Mouse (Mus musculus): ENCODE measurements at regions not wholly inside any gene's neighbourhood (a gene's known extent, or its start where the extent isn't known, plus 50 kb on each side); places are given as distances from the start of the nearest gene placed in this dataset.

DNA sequence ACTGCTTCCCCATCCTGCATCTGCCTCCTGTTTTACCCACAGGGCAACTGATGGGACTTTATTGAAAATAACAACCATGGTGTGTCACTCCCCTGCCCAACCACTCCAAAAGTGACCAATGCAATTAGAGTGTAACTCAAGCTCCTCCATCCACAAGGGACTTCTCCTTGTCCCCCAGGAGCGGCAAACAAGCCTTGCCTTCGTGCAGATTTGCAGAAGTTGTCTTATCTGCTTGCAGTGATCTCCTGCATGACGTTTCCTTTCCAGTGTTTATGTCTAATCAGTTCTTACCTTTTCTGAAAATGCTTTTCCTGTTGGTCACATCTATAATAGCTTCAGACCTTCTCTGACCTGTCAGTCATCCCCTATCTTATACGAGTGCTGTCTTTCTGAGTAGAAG lies 100.5 kb upstream of the Rxylt1 start:
- no peak for DNase-seq (ENCODE audit: extremely low read depth, insufficient read length, low spot score)

DNA sequence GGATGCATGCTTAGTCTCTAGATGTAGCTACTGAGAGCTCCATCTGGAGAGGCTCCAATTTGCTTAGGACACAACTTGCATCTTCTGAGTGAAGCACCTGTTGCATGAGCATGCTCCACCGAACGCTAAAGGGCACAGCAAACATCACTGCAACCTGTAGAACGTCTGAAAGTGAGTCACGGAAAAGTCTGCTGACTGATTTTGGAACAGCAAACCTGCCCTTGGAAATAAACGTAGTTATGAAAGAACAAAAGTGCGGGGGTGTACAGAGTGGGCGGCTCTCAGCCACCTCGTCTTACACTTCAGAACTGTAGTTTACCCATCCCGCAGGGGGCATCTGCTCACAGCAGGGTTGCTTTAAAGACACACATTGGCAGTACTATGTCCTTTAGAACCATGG lies 97.0 kb upstream of the Rxylt1 start:
- DNase-seq (ENCODE audit: extremely low read depth, insufficient read length, low spot score) = no peak

DNA sequence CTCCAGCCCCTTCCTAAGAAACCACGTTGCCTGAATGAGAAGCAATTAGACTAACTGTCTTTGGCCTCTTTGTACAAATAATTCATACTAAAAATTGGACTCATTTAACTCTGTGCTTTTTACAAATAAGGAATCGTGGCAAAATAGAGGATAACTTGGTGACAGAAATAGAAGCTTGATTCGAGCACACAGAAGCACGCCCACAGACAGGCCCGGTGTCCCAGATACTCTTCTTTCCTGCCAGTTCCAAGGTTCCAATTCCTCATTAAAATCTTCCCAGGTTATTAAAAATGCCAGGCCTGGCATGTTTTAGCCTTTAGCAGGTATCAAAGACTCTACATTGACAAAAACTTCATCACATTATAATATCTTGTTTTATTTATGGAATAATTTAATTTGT lies 96.2 kb upstream of the Rxylt1 start:
- DNase-seq (ENCODE audit: extremely low read depth, insufficient read length, low spot score) = no peak

DNA sequence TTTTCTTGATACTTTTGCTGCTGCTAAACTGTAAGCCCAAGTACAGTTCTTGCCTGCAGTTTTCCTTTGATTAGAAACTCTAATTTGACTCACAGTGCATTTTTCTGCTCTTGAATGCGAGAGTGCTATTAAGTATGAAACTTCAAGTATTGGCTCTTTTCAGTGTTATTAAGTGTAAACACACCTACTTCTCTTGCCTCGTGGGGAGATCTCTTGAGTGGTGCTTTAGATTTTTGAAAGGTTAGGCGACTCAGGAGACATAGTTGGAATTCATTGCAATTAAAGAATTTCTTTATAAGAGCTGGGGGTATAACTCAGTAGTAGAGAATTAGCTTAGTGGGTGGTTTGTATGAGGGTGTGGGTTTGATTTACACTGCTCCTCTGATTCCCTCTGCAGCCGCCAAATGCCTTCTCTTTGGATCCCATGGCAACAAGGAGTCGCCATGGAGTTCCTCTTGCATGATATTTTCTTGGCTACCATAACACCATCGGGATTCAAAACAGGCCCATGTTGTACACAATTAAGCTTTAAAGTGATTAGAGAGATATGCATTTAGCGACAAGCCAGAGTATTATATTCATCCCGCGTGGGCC lies 88.1 kb upstream of the Rxylt1 start:
- no peak for DNase-seq (ENCODE audit: extremely low read depth, insufficient read length, low spot score)

DNA sequence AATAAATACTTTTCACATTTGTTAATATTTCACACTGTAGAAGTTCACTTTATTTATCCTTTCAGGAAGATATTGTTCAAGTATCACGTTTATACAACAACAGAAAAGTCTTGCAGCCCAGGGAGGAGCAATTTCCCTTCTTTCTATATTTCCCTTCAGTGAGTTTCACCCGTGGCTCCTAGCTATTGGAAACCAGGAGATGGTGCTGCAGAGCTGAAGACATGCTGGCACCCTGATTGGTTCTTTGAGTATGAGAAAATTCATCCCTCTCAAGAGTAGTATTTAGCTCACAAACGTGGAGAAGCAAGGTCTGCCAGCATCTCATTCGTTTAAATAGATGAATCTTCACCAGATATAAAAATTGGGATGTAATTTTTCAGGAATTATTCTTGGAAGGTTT lies 85.9 kb upstream of the Rxylt1 start:
- no peak for DNase-seq (ENCODE audit: extremely low read depth, insufficient read length, low spot score)

DNA sequence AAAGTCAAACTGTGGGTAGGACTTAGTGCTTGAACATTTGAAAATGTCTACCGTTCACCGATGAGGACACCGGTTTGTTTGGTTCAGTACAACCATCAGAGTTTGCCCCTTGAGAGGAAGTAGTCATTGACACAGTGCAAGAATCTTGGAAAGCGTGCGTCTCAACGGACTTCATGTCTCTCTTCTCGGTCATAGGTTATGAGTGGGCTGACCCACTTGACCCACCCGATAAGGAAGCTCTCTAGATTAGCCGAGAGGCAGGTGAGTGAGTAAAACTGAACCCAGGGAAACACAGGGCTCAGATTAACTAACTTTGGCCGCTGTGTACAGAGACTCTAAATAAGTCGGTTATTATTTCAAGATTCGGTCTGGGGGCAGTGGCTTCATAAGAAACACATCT lies 51.9 kb upstream of the Rxylt1 start:
- DNase-seq (ENCODE audit: extremely low read depth, insufficient read length, low spot score) = no peak

DNA sequence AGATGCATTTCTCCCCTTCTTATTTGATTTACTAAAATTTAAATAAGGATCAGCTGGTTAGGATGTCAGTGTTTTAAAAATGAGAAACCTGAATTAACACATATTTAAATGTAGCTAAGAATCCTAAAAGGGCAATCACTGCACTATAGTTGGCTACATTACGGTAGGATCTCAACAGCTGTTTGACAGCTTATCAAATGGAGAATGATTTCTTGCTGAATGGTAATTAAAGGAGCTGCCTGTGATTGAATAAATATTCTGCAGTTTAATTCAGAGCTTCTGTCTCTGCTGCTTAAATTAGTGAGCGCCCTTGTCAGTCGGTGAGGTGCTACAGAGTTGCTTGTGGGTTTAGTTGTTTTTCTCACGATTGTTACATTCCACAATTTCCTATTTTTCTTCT lies 51.4 kb upstream of the Rxylt1 start:
- DNase-seq (ENCODE audit: extremely low read depth, insufficient read length, low spot score) = no peak
